In the genomic region with DNA sequence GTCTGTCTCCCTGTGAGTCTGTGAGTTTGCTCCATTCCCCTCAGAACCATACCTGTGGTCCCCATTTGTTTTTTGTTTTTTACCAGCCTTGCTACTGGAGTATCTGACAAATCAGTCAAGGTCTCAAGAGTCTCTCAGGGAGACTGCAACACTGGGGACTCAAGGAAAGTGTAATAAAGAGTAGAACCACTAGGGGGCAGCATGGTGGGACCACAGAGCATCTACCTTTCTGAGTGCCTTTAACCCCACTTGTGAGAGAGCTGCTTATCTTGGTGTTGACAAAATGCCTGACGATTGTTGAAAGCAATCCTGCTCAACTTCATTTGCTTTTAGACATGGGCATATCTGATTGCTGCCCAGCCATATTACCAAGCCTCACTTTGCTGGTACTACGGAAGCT, we compare ENCODE assay signal across 11 mouse cellular contexts. TPM values are rescaled to one million over a fixed set of nuclear protein-coding genes. Genes with fewer than 3 reads are reported as not detected.
DNase-seq lines count a peak whose midpoint lies in the region; ATAC-seq and TF ChIP-seq lines count a peak whose summit lies in the region.
"Had no signal": no experiment of that assay in that cellular context is flagged by ENCODE, and none has a peak within 500 bp of the region (broad histone marks: within the 10 kb centered on the region; RNA-seq: fewer than 3 reads in every experiment).

No protein-coding gene starts in this region.

- 72% methylated on average over 2 of the region's 2 CpGs for WGBS in kidney, adult 2 months
- WGBS in kidney, embryonic 14.5 days: 76% methylated on average over 2 of the region's 2 CpGs
- whole genome bisulfite sequencing in forebrain, postnatal 0 days: 65% methylated on average over 2 of the region's 2 CpGs
- WGBS in liver, embryonic 14.5 days (ENCODE audit: insufficient replicate concordance): 43% methylated on average over 2 of the region's 2 CpGs

- in situ Hi-C loops in ES-E14 (cut with MboI; ENCODE audit: low sequenced_read_pairs in 2 of 2, unreplicated experiment in 2 of 2): no loop called here

- no peak for TF ChIP-seq POLR2A in kidney, adult 2 months (IDR thresholded peaks at IDR 0.05; ENCODE audit: low read depth, low read length)
- TF ChIP-seq POLR2A in brain, embryonic 14.5 days (IDR thresholded peaks at IDR 0.05; ENCODE audit: borderline replicate concordance, extremely low read depth, insufficient read depth, insufficient read length, poor library complexity, severe bottlenecking): no peak

- no peaks in the 10 kb centered on the region for H3K27me3 ChIP-seq in kidney, adult 2 months (replicated peaks; ENCODE audit: control insufficient read depth, insufficient read depth, low read length)
- H3K27me3 ChIP-seq in kidney, embryonic 14.5 days (ENCODE audit: control insufficient read depth, insufficient read depth, low read length): no peaks in the 10 kb centered on the region
- H3K27me3 ChIP-seq in forebrain, postnatal 0 days (ENCODE audit: insufficient read depth, low read length): no peaks in the 10 kb centered on the region
- H3K27me3 ChIP-seq in liver, embryonic 14.5 days (ENCODE audit: control insufficient read depth, insufficient read depth, low read length): no peaks in the 10 kb centered on the region
- H3K27me3 ChIP-seq: liver, embryonic 15.5 days; stomach, embryonic 15.5 days had no signal

- TF ChIP-seq EP300 in liver, embryonic 14.5 days (IDR thresholded peaks at IDR 0.05; ENCODE audit: low read depth): no peak

- H3K9me3 ChIP-seq in kidney, embryonic 14.5 days (ENCODE audit: control insufficient read depth, low read length): no peaks in the 10 kb centered on the region
- no peaks in the 10 kb centered on the region for H3K9me3 ChIP-seq in ES-E14 (ENCODE audit: control insufficient read depth, insufficient read depth, low read depth, low read length)
- no peaks in the 10 kb centered on the region for H3K9me3 ChIP-seq in forebrain, postnatal 0 days (ENCODE audit: low read length)
- no peaks in the 10 kb centered on the region for H3K9me3 ChIP-seq in liver, embryonic 14.5 days (ENCODE audit: control insufficient read depth, low read length)
- H3K9me3 ChIP-seq: liver, embryonic 15.5 days; stomach, embryonic 15.5 days had no signal

- H3K9ac ChIP-seq in kidney, embryonic 14.5 days (ENCODE audit: low read depth, low read length): no peak overlapping the region
- no peak overlapping the region for H3K9ac ChIP-seq in ES-E14 (ENCODE audit: insufficient read depth, low read depth, low read length, poor library complexity, severe bottlenecking)
- H3K9ac ChIP-seq in forebrain, postnatal 0 days: no peak overlapping the region
- H3K9ac ChIP-seq in liver, embryonic 14.5 days (replicated peaks): no peak overlapping the region
- H3K9ac ChIP-seq: liver, embryonic 15.5 days; stomach, embryonic 15.5 days had no signal

- no peaks in the 10 kb centered on the region for H3K36me3 ChIP-seq in kidney, adult 2 months (ENCODE audit: control insufficient read depth, insufficient read depth, low read length)
- no peaks in the 10 kb centered on the region for H3K36me3 ChIP-seq in kidney, embryonic 14.5 days (ENCODE audit: control insufficient read depth, insufficient read depth, low read length)
- no peaks in the 10 kb centered on the region for H3K36me3 ChIP-seq in ES-E14 (ENCODE audit: control insufficient read depth, insufficient read depth, low read length, poor library complexity, severe bottlenecking)
- H3K36me3 ChIP-seq in forebrain, postnatal 0 days (ENCODE audit: insufficient read depth): no peaks in the 10 kb centered on the region
- H3K36me3 ChIP-seq in liver, embryonic 14.5 days (replicated peaks; ENCODE audit: control insufficient read depth, insufficient read depth, low read depth): no peaks in the 10 kb centered on the region
- H3K36me3 ChIP-seq: liver, embryonic 15.5 days; stomach, embryonic 15.5 days had no signal

- ATAC-seq in kidney, embryonic 14.5 days (ENCODE audit: low FRiP score, low TSS enrichment): no peak
- no peak for ATAC-seq in forebrain, postnatal 0 days
- ATAC-seq in liver, embryonic 14.5 days (ENCODE audit: insufficient read depth): no peak

- no peak overlapping the region for H3K27ac ChIP-seq in kidney, adult 2 months (ENCODE audit: insufficient read depth, low read depth, low read length)
- H3K27ac ChIP-seq in kidney, embryonic 14.5 days (ENCODE audit: low read depth, low read length): no peak overlapping the region
- no peak overlapping the region for H3K27ac ChIP-seq in ES-E14 (ENCODE audit: insufficient read depth, low read depth, low read length, poor library complexity, severe bottlenecking)
- H3K27ac ChIP-seq in forebrain, postnatal 0 days (ENCODE audit: low read depth, low read length): no peak overlapping the region
- no peak overlapping the region for H3K27ac ChIP-seq in liver, embryonic 14.5 days
- H3K27ac ChIP-seq: liver, embryonic 15.5 days; stomach, embryonic 15.5 days had no signal

- no peak overlapping the region for H3K4me2 ChIP-seq in kidney, embryonic 14.5 days (replicated peaks; ENCODE audit: low read depth, low read length)
- no peak overlapping the region for H3K4me2 ChIP-seq in forebrain, postnatal 0 days (ENCODE audit: low read depth)
- H3K4me2 ChIP-seq in liver, embryonic 14.5 days (ENCODE audit: low read depth): no peak overlapping the region
- H3K4me2 ChIP-seq: liver, embryonic 15.5 days; stomach, embryonic 15.5 days had no signal

- peak; percentile 30 for DNase-seq in kidney, adult 2 months
- DNase-seq in ES-E14 (ENCODE audit: low read depth, low spot score): peak; percentile 74
- peak; percentile 49 for DNase-seq in brain, embryonic 14.5 days (ENCODE audit: low read depth)
- DNase-seq in forebrain, postnatal 0 days: peak; percentile 51
- DNase-seq in liver, embryonic 14.5 days (ENCODE audit: low read depth in 3 of 3, low spot score in 3 of 3): peak in 2 of 3 experiments; percentile 34 to 48
- peak; percentile 24 to 37 for DNase-seq in spleen, postnatal 36 days (ENCODE audit: low spot score in 2 of 2)
- DNase-seq in right cerebral cortex, postnatal 14 days: no peak

- H3K4me3 ChIP-seq in kidney, adult 2 months (ENCODE audit: insufficient read depth, low read depth, low read length): no peak overlapping the region
- no peak overlapping the region for H3K4me3 ChIP-seq in kidney, embryonic 14.5 days (ENCODE audit: low read length)
- no peak overlapping the region for H3K4me3 ChIP-seq in ES-E14 (ENCODE audit: insufficient read depth in 1 of 2, low read depth in 1 of 2, low read length in 2 of 2, poor library complexity in 1 of 2, severe bottlenecking in 1 of 2)
- no peak overlapping the region for H3K4me3 ChIP-seq in forebrain, postnatal 0 days (ENCODE audit: low read depth, low read length)
- H3K4me3 ChIP-seq in liver, embryonic 14.5 days (ENCODE audit: insufficient read depth in 1 of 2, low read depth in 2 of 2, low read length in 2 of 2): no peak overlapping the region
- H3K4me3 ChIP-seq: liver, embryonic 15.5 days; stomach, embryonic 15.5 days had no signal

- no peaks in the 10 kb centered on the region for H3K4me1 ChIP-seq in kidney, adult 2 months (ENCODE audit: control insufficient read depth, insufficient read depth, low read length)
- no peaks in the 10 kb centered on the region for H3K4me1 ChIP-seq in kidney, embryonic 14.5 days (ENCODE audit: control insufficient read depth, insufficient read depth, low read length)
- no peaks in the 10 kb centered on the region for H3K4me1 ChIP-seq in ES-E14 (ENCODE audit: control insufficient read depth in 2 of 2, insufficient read depth in 2 of 2, low read length in 2 of 2, poor library complexity in 1 of 2)
- no peaks in the 10 kb centered on the region for H3K4me1 ChIP-seq in forebrain, postnatal 0 days (ENCODE audit: insufficient read depth)
- peaks cover 0 to 6% of the 10 kb centered on the region in 2 experiments; a peak in 1 of 4 replicates for H3K4me1 ChIP-seq in liver, embryonic 14.5 days (replicated peaks; ENCODE audit: control insufficient read depth in 2 of 2, insufficient read depth in 2 of 2, low read length in 1 of 2)
- H3K4me1 ChIP-seq: stomach, embryonic 15.5 days had no signal

- TF ChIP-seq CTCF in kidney, adult 2 months (conservative IDR thresholded peaks at IDR 0.05; ENCODE audit: insufficient read depth, insufficient read length, low read depth, low read length): peak; percentile 52
- peak; percentile 57; the same call in 1 of the 2 replicates for TF ChIP-seq CTCF in brain, embryonic 14.5 days (IDR thresholded peaks at IDR 0.05; ENCODE audit: borderline replicate concordance, extremely low read depth, insufficient read depth, insufficient read length)
- TF ChIP-seq CTCF in forebrain, postnatal 0 days (IDR thresholded peaks at IDR 0.05; ENCODE audit: low read depth): peak; percentile 66
- TF ChIP-seq CTCF in liver, embryonic 14.5 days (IDR thresholded peaks at IDR 0.05; ENCODE audit: low read depth): peak; percentile 82

TF ChIP-seq in ES-E14, 5 proteins besides CTCF, POLR2A, EP300 and RAD21:
- TF ChIP-seq ZC3H11A (IDR thresholded peaks at IDR 0.05; ENCODE audit: borderline replicate concordance, low read depth, low read length): peak; percentile 26; the same call in 1 of the 2 replicates
- TF ChIP-seq HCFC1 (IDR thresholded peaks at IDR 0.05; ENCODE audit: borderline replicate concordance, insufficient read depth, low read length): no peak

RNA-seq across cellular contexts. Expression of a gene that starts 12.3 kb away (rescaled TPM):
- 2.0 and 2.6 TPM in 2 replicates for polyA plus RNA-seq in kidney, adult 2 months (2012; rRNA removed)
- 13.2 and 14.6 TPM in 2 replicates for polyA plus RNA-seq in kidney, embryonic 14.5 days (2014; fragmentation: Nextera tagmentation; extraction: Ambion mirVana)
- 0.80 and 1.3 TPM in 2 replicates for total RNA-seq in ES-E14 (2012; rRNA removed)
- not detected in 2 replicates for polyA plus RNA-seq in brain, embryonic 14.5 days (2012; rRNA removed)
- not detected in 2 replicates for total RNA-seq in forebrain, postnatal 0 days (2014; rRNA removed)
- not detected in 2 replicates for polyA plus RNA-seq in forebrain, postnatal 0 days (2015; fragmentation: Nextera tagmentation; extraction: Ambion mirVana)
- 59.7 and 62.1 TPM in 2 replicates for polyA plus RNA-seq in liver, embryonic 14.5 days (2012; rRNA removed)
- 93.5 and 106 TPM in 2 replicates for polyA plus RNA-seq in liver, embryonic 14.5 days (2014; fragmentation: Nextera tagmentation; extraction: Ambion mirVana)
- polyA plus RNA-seq: frontal cortex, adult 2 months had no signal

RNA-seq across cellular contexts. Expression of a gene that starts 54.3 kb away (rescaled TPM):
- polyA plus RNA-seq in kidney, adult 2 months (2012; rRNA removed): 6.4 and 7.0 TPM in 2 replicates
- 32.4 and 40.2 TPM in 2 replicates for polyA plus RNA-seq in kidney, embryonic 14.5 days (2014; fragmentation: Nextera tagmentation; extraction: Ambion mirVana)
- total RNA-seq in ES-E14 (2012; rRNA removed): 19.4 and 28.0 TPM in 2 replicates
- polyA plus RNA-seq in brain, embryonic 14.5 days (2012; rRNA removed): 21.0 and 32.0 TPM in 2 replicates
- total RNA-seq in forebrain, postnatal 0 days (2014; rRNA removed): 21.4 and 25.7 TPM in 2 replicates
- polyA plus RNA-seq in forebrain, postnatal 0 days (2015; fragmentation: Nextera tagmentation; extraction: Ambion mirVana): 31.4 and 51.3 TPM in 2 replicates
- polyA plus RNA-seq in liver, embryonic 14.5 days (2012; rRNA removed): 5.2 and 8.1 TPM in 2 replicates
- polyA plus RNA-seq in liver, embryonic 14.5 days (2014; fragmentation: Nextera tagmentation; extraction: Ambion mirVana): 9.2 and 11.3 TPM in 2 replicates
